Mouse (Mus musculus): ENCODE data around the gene A230050P20Rik. TPM values are rescaled to one million over a fixed set of nuclear protein-coding genes. Genes with fewer than 3 reads are reported as not detected.

Gene A230050P20Rik
- polyA plus RNA-seq, 1 experiment from 2014 or later, result 6.9 TPM

DNA sequence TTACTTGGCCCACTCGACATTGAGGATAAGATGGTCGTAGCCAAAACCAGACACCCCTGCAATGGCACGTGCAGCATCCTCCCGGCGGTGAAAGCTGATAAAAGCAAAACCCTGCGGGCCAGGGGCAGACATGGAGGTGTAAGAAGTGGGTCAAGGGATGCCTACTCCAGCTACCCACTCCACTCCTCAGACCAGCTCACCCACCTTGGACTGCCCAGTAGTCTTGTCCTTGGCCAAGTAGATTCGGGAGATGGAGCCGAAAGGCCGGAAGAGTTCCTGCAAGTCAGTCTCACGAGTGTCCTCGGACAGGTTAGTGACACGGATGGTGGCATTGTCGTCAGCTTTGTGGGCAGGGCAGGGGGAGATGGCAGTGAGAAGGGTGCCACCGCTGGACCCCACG, 26.2 kb downstream of the A230050P20Rik start:
- H3K27me3 ChIP-seq (ENCODE audit: control insufficient read depth, insufficient read depth, low read length), result no peaks in the 10 kb centered on the region
- H3K4me2 ChIP-seq (replicated peaks; ENCODE audit: low read depth), result no peak overlapping the region
- H3K4me3 ChIP-seq (ENCODE audit: low read depth, low read length), result no peak overlapping the region
- 84% methylated on average over 15 of the region's 15 CpGs for WGBS
- no peak overlapping the region for H3K27ac ChIP-seq (replicated peaks)
- H3K9ac ChIP-seq (ENCODE audit: low read length), result no peak overlapping the region
- DNase-seq (ENCODE audit: low spot score) (no peak), ATAC-seq (ENCODE audit: low FRiP score, low TSS enrichment) (no peak)
- TF ChIP-seq EP300 (optimal IDR thresholded peaks at IDR 0.05), result no peak
- no peak for TF ChIP-seq CTCF (IDR thresholded peaks at IDR 0.05; ENCODE audit: low read depth)
- H3K9me3 ChIP-seq (ENCODE audit: control insufficient read depth, low read length), result no peaks in the 10 kb centered on the region
- H3K36me3 ChIP-seq (ENCODE audit: control insufficient read depth, insufficient read depth, low read length), result peaks cover 44% of the 10 kb centered on the region
- H3K4me1 ChIP-seq (replicated peaks; ENCODE audit: control insufficient read depth, insufficient read depth), result 0 out of 2 replicates have a peak, but pooled peaks cover 4% of the 10 kb centered on the region

DNA sequence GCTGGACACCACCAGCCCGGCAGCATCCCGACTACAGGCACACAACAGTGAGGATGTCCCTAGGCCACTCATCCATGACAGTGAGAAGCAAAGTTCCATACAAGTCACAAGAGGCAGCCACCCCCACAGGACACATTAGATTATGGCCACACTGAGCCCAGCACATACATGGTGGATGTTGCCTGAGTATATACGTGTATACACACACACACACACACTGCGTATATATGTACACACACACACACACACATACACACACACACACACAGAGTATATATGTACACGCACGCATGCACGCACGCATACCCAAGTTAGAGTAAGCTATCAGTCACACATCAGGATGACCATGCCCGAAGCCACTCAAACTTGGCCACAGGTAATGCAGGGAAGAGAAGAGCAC, 26.9 kb downstream of the A230050P20Rik start:
- no peak overlapping the region for H3K4me2 ChIP-seq (replicated peaks; ENCODE audit: low read depth)
- H3K27me3 ChIP-seq (ENCODE audit: control insufficient read depth, insufficient read depth, low read length), result no peaks in the 10 kb centered on the region
- H3K36me3 ChIP-seq (ENCODE audit: control insufficient read depth, insufficient read depth, low read length), result peaks cover 38% of the 10 kb centered on the region
- no peak overlapping the region for H3K9ac ChIP-seq (ENCODE audit: low read length)
- 89% methylated on average over 9 of the region's 9 CpGs for WGBS
- DNase-seq (ENCODE audit: low spot score), result no peak
- ATAC-seq (ENCODE audit: low FRiP score, low TSS enrichment), result no peak
- H3K27ac ChIP-seq (replicated peaks), result no peak overlapping the region
- H3K9me3 ChIP-seq (ENCODE audit: control insufficient read depth, low read length), result no peaks in the 10 kb centered on the region
- H3K4me1 ChIP-seq (replicated peaks; ENCODE audit: control insufficient read depth, insufficient read depth), result 0 out of 2 replicates have a peak, but pooled peaks cover 4% of the 10 kb centered on the region
- H3K4me3 ChIP-seq (ENCODE audit: low read depth, low read length), result no peak overlapping the region
- no peak for TF ChIP-seq EP300 (optimal IDR thresholded peaks at IDR 0.05)
- no peak for TF ChIP-seq CTCF (IDR thresholded peaks at IDR 0.05; ENCODE audit: low read depth)

DNA sequence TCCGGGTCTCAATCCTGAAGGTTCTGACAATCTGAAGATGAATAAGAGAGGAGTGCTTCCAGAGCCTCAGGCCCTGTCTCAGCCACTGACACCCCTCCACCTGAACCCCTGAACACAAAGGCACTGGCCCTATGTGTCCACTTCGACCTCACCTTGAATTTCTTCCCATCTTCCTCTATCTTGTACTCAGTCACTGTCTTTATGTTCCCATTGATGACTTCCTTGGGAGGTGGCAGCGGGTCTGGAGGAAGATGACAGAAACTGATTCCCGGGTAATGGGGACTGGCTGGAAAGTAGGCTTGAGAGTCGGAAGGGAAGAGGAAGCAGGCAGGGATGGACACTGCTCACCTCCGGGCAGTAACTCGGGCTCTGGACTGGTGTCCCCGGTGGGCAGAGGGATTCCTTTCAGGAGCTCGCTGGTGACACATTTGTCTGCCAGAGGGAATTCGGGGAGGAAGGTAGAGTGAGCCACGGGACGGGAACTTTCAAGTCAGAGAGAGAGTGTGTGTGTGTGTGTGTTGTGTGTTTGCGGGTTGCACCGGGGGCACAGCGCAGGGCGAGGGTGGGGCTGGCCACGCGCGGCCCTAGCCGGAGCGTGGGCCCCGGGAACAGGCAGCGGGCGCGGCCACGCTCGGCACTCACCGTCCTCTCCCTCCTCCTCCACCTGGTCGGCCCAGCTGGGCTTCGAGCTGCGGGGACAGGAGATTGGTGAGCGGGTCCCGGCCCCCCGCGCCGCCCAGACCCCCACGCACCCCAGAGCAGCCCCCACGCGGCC, 29.5 kb downstream of the A230050P20Rik start:
- peak overlapping the region; percentile 73 for H3K27ac ChIP-seq (replicated peaks)
- WGBS, result 4% methylated on average over 30 of the region's 39 CpGs
- TF ChIP-seq CTCF (IDR thresholded peaks at IDR 0.05; ENCODE audit: low read depth) (no peak), EP300 (optimal IDR thresholded peaks at IDR 0.05) (no peak)

DNA sequence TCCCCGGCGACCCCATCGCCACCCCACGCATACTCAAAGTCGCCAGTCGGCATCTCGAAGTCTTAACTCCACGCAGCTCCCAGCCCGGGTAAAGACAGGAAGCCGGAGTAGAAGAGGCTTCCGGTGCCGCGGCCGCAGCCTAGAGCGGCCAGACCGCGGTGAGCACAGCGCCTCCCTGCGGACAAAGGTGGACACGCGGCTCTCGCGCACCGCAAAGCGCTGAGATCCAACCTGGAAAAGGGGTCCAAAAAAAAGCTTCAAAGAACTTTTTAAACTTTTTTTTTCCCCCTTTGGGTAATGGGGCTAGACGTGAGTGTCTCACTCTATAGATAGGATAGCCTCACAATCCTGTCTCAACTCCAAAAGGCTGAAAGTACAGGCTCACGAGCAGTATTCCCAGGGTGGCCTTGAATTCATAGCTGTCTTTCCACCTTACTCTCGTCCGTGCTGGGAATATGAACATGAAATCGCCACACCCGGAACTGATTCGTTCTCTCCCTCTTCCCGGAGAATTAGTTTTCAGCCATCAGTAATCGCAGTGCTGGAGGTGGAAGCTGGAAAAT, 30.1 kb downstream of the A230050P20Rik start, which contains the start of gene Eif3g:
TSS of gene Eif3g (minus strand) at position 113 of the 563 bp plus-strand sequence.
- no peaks in the 10 kb centered on the region for H3K27me3 ChIP-seq (ENCODE audit: control insufficient read depth, insufficient read depth, low read length)
- peak within 1 kb of the TSS; percentile 73 for H3K27ac ChIP-seq (replicated peaks)
- peak within 1 kb of the TSS; percentile 95 for H3K4me2 ChIP-seq (replicated peaks; ENCODE audit: low read depth)
- H3K36me3 ChIP-seq (ENCODE audit: control insufficient read depth, insufficient read depth, low read length), result peaks cover 18% of the 10 kb centered on the region
- no peak for TF ChIP-seq EP300 (optimal IDR thresholded peaks at IDR 0.05)
- TF ChIP-seq CTCF (IDR thresholded peaks at IDR 0.05; ENCODE audit: low read depth), result peak; percentile 96
- H3K9me3 ChIP-seq (ENCODE audit: control insufficient read depth, low read length), result no peaks in the 10 kb centered on the region
- 3% methylated on average over 34 of the region's 34 CpGs for WGBS
- 0 out of 2 replicates have a peak, but pooled peaks cover 4% of the 10 kb centered on the region for H3K4me1 ChIP-seq (replicated peaks; ENCODE audit: control insufficient read depth, insufficient read depth)
- H3K4me3 ChIP-seq (ENCODE audit: low read depth, low read length), result peak within 1 kb of the TSS; percentile 93
- H3K9ac ChIP-seq (ENCODE audit: low read length), result peak within 1 kb of the TSS; percentile 94
- DNase-seq (ENCODE audit: low spot score) (peak; percentile 89), ATAC-seq (ENCODE audit: low FRiP score, low TSS enrichment) (peak; percentile 87)

More for the DNA sequence above, 29.5 kb downstream of the A230050P20Rik start:
- H3K4me1 ChIP-seq (replicated peaks; ENCODE audit: control insufficient read depth, insufficient read depth), result 0 out of 2 replicates have a peak, but pooled peaks cover 4% of the 10 kb centered on the region
- H3K27me3 ChIP-seq (ENCODE audit: control insufficient read depth, insufficient read depth, low read length), result no peaks in the 10 kb centered on the region
- peak overlapping the region; percentile 95 for H3K4me2 ChIP-seq (replicated peaks; ENCODE audit: low read depth)
- H3K9ac ChIP-seq (ENCODE audit: low read length), result peak overlapping the region; percentile 94
- H3K4me3 ChIP-seq (ENCODE audit: low read depth, low read length), result peak overlapping the region; percentile 93
- no peak for DNase-seq (ENCODE audit: low spot score)
- no peaks in the 10 kb centered on the region for H3K9me3 ChIP-seq (ENCODE audit: control insufficient read depth, low read length)
- peaks cover 18% of the 10 kb centered on the region for H3K36me3 ChIP-seq (ENCODE audit: control insufficient read depth, insufficient read depth, low read length)
- ATAC-seq (ENCODE audit: low FRiP score, low TSS enrichment), result peak; percentile 76

DNA sequence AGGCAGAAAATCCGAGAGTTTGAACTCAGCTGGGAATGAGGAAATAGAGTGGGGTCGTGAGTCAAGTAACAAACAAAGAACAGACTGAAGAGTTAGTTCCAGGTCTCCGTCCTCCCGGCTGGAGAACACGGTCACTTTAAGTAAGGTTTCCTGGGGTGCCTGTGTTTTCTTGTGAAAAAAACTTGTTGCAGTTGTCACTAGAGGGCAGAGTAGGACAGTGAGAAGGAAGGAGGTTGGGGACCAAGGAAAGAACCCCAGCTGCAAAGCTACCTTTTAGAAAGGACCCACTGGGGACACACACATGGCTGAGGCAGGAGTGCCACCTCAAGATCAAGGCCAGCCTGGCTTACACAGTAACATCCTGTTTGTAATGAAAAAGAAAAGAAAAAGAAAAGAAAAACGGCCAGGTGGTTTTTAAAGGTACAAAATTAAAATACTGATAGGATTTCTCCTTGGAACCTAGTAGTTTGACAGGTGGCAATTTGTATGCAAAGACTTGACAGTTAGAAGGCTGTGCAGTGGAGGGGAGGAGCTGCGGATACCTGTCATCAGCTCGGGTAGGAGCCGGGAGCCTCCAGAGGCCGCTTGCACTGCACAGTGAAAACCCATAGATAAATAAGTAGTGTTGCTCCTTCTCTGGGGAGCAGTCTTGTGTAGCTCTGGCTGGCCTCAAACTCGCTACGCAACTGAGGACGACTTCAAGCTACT, 33.2 kb downstream of the A230050P20Rik start:
- Histone ChIP-seq H3K9me3 (ENCODE audit: control insufficient read depth, low read length) (no peaks in the 10 kb centered on the region), H3K9ac (ENCODE audit: low read length) (no peak overlapping the region), H3K4me3 (ENCODE audit: low read depth, low read length) (no peak overlapping the region), H3K4me2 (replicated peaks; ENCODE audit: low read depth) (0 out of 2 replicates have a peak overlapping the region, but pooled peaks have one; percentile 3), H3K4me1 (replicated peaks; ENCODE audit: control insufficient read depth, insufficient read depth) (0 out of 2 replicates have a peak, but pooled peaks cover 4% of the 10 kb centered on the region), H3K36me3 (ENCODE audit: control insufficient read depth, insufficient read depth, low read length) (peaks cover 7% of the 10 kb centered on the region), H3K27me3 (ENCODE audit: control insufficient read depth, insufficient read depth, low read length) (no peaks in the 10 kb centered on the region), H3K27ac (replicated peaks) (no peak overlapping the region)
- peak; percentile 14 for ATAC-seq (ENCODE audit: low FRiP score, low TSS enrichment)
- TF ChIP-seq EP300 (optimal IDR thresholded peaks at IDR 0.05) (no peak), CTCF (IDR thresholded peaks at IDR 0.05; ENCODE audit: low read depth) (peak; percentile 86)
- 9% methylated on average over 13 of the region's 13 CpGs for WGBS
- DNase-seq (ENCODE audit: low spot score), result peak; percentile 27

Data from stomach, postnatal 0 days (tissue).